Mouse (Mus musculus) megakaryocyte progenitor cell, adult 5-6 weeks (primary cell): ENCODE results near the gene Med15. TPM values are rescaled to one million over a fixed set of nuclear protein-coding genes. Genes with fewer than 3 reads are reported as not detected.
A peak's percentile ranks its signal among the peaks of the same experiment; 100 is the strongest.
"Not testable (repeated sequence)": the region's sequence is repeated elsewhere in the genome, so short reads cannot be mapped to it uniquely, and the experiment has no call there.

ENCODE experiments used
- ATAC-seq: replicated peaks from 2 replicates; pipeline ENCODE4 v1.8.0; 2016; ENCODE audit warnings: mild to moderate bottlenecking, moderate TSS enrichment, inconsistent platforms; ENCODE audit not compliant: poor library complexity
- total RNA-seq, 2 experiments: library from RNA; stranded (forward) in 1 of 2; stranded (reverse) in 1 of 2; fragments of 157-497, 149-512 nt in 1 of 2; fragments of 200-1000 nt in 1 of 2; gene quantifications; 2 replicates each; pipeline versions ENCODE4 v1.2.3 to v1.2.4; 2015 to 2017

Gene Med15
- total RNA-seq, 2 experiments from 2014 or later, result 15.5 to 43.0 TPM

GRCm38 (mm10) chr16:17621936-17622335 is 110.8 kb downstream of the Med15 start:
- ATAC-seq, result no peak

- ATAC-seq, result peak; percentile 84
These were observed 113.2 kb downstream of the Med15 start, which contains the start of gene Smpd4 for GRCm38 (mm10) chr16:17619198-17620105. Smpd4 (plus strand) TSS chr16:17619354.

DNA sequence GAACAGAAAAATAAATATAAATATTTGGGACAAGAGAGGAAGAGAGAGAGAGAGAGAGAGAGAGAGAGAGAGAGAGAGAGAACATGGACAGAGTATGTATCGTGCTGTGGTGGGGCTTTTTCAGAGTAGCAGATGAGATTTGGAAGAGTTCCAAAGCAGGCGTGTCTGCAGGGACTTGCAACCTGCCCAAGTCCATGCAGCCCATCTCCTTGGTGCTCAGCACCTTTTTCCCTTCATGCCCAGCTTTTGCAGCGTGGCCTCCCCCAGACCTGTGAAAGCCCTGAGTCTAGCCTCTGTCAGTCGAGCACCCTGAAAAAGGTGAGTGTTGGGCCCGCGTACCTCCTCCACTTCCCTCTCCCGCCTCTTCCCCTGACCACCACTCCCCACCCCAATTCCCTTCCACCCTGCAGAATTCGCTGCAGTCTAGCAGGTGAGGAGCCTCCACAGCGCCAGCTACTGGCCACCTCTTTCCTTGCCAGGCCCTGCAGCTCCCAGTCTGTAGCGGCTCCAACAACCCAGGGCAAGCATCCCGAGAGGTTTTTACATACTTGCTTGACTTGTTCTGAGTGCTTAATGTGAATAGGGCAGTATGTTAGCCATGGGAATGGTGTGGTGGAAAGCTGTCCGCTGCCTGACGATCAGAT is 114.6 kb downstream of the Med15 start:
- peak; percentile 94 for ATAC-seq

GRCm38 (mm10) chr16:17616212-17616611 is 116.5 kb downstream of the Med15 start:
- no peak for ATAC-seq

GRCm38 (mm10) chr16:17614740-17615139 is 118.0 kb downstream of the Med15 start:
- not testable (repeated sequence) for ATAC-seq

GRCm38 (mm10) chr16:17611383-17611782 is 121.3 kb downstream of the Med15 start:
- ATAC-seq, result no peak

GRCm38 (mm10) chr16:17605684-17606083 is 127.0 kb downstream of the Med15 start:
- no peak for ATAC-seq

- ATAC-seq, result no peak
These were observed 127.8 kb downstream of the Med15 start for GRCm38 (mm10) chr16:17604941-17605340.

Other genes with a start within 250 kb of the Med15 start
- gene Aifm3, start 243.3 kb downstream of the Med15 start, total RNA-seq (2015), result not detected in 2 replicates
- gene Aifm3, start 243.3 kb downstream of the Med15 start, total RNA-seq (2017), result not detected in 2 replicates
- gene Lztr1, start 224.2 kb downstream of the Med15 start, total RNA-seq (2015), result 25.1 and 25.7 TPM in 2 replicates
- gene Lztr1, start 224.2 kb downstream of the Med15 start, total RNA-seq (2017), result 29.5 and 40.4 TPM in 2 replicates
- 8.9 and 11.8 TPM in 2 replicates for gene Thap7, start 201.8 kb downstream of the Med15 start, total RNA-seq (2015)
- 26.4 and 28.9 TPM in 2 replicates for gene Thap7, start 201.8 kb downstream of the Med15 start, total RNA-seq (2017)
- gene Lrrc74b, start 171.6 kb downstream of the Med15 start, total RNA-seq (2015), result 0.15 TPM in 1 of 2 replicates, not detected in the other
- not detected in 2 replicates for gene Lrrc74b, start 171.6 kb downstream of the Med15 start, total RNA-seq (2017)
- not detected in 2 replicates for gene P2rx6, start 171.0 kb downstream of the Med15 start, total RNA-seq (2015)
- gene P2rx6, start 171.0 kb downstream of the Med15 start, total RNA-seq (2017), result not detected in 2 replicates
- 1.2 and 1.4 TPM in 2 replicates for gene Slc7a4, start 149.7 kb downstream of the Med15 start, total RNA-seq (2015)
- 4.2 and 5.6 TPM in 2 replicates for gene Slc7a4, start 149.7 kb downstream of the Med15 start, total RNA-seq (2017)
- 59.3 and 76.5 TPM in 2 replicates for gene Smpd4, start 113.5 kb downstream of the Med15 start, total RNA-seq (2015)
- gene Smpd4, start 113.5 kb downstream of the Med15 start, total RNA-seq (2017), result 49.1 and 49.3 TPM in 2 replicates
- 1.0 and 1.5 TPM in 2 replicates for gene Ccdc74a, start 86.4 kb downstream of the Med15 start, total RNA-seq (2015)
- 0.51 TPM in 1 of 2 replicates, not detected in the other for gene Ccdc74a, start 86.4 kb downstream of the Med15 start, total RNA-seq (2017)
- 7.5 and 10.6 TPM in 2 replicates for gene Klhl22, start 26.7 kb upstream of the Med15 start, total RNA-seq (2015)
- gene Klhl22, start 26.7 kb upstream of the Med15 start, total RNA-seq (2017), result 12.8 and 34.6 TPM in 2 replicates
- gene Scarf2, start 64.4 kb upstream of the Med15 start, total RNA-seq (2015), result 0.10 TPM in 1 of 2 replicates, not detected in the other
- gene Scarf2, start 64.4 kb upstream of the Med15 start, total RNA-seq (2017), result 0.07 TPM in 1 of 2 replicates, not detected in the other
- not detected in 2 replicates for gene B830017H08Rik, start 100.2 kb upstream of the Med15 start, total RNA-seq (2015)
- not detected in 2 replicates for gene B830017H08Rik, start 100.2 kb upstream of the Med15 start, total RNA-seq (2017)
- 1.3 and 1.9 TPM in 2 replicates for gene Car15, start 105.5 kb upstream of the Med15 start, total RNA-seq (2015)
- 1.2 and 2.5 TPM in 2 replicates for gene Car15, start 105.5 kb upstream of the Med15 start, total RNA-seq (2017)
- gene Gm20518, start 158.8 kb upstream of the Med15 start, total RNA-seq (2015), result 0.05 and 0.20 TPM in 2 replicates
- gene Gm20518, start 158.8 kb upstream of the Med15 start, total RNA-seq (2017), result 0.20 TPM in 1 of 2 replicates, not detected in the other
- not detected in 2 replicates for gene Tssk1, start 161.3 kb upstream of the Med15 start, total RNA-seq (2015)
- not detected in 2 replicates for gene Tssk1, start 161.3 kb upstream of the Med15 start, total RNA-seq (2017)
- gene Dgcr2, start 165.7 kb upstream of the Med15 start, total RNA-seq (2015), result 21.6 and 23.8 TPM in 2 replicates
- gene Dgcr2, start 165.7 kb upstream of the Med15 start, total RNA-seq (2017), result 40.4 and 50.0 TPM in 2 replicates
- not detected in 2 replicates for gene Tssk2, start 165.7 kb upstream of the Med15 start, total RNA-seq (2015)
- gene Tssk2, start 165.7 kb upstream of the Med15 start, total RNA-seq (2017), result not detected in 2 replicates
- gene Ess2, start 178.5 kb upstream of the Med15 start, total RNA-seq (2015), result 8.4 and 12.0 TPM in 2 replicates
- 22.5 and 23.8 TPM in 2 replicates for gene Ess2, start 178.5 kb upstream of the Med15 start, total RNA-seq (2017)
- not detected in 2 replicates for gene Gsc2, start 182.2 kb upstream of the Med15 start, total RNA-seq (2015)
- gene Gsc2, start 182.2 kb upstream of the Med15 start, total RNA-seq (2017), result not detected in 2 replicates
- 23.0 and 27.2 TPM in 2 replicates for gene Slc25a1, start 195.3 kb upstream of the Med15 start, total RNA-seq (2015)
- gene Slc25a1, start 195.3 kb upstream of the Med15 start, total RNA-seq (2017), result 35.4 and 50.6 TPM in 2 replicates
- not detected in 2 replicates for gene Vpreb2, start 247.5 kb upstream of the Med15 start, total RNA-seq (2015)
- not detected in 2 replicates for gene Vpreb2, start 247.5 kb upstream of the Med15 start, total RNA-seq (2017)